Mouse (Mus musculus) thymus, adult 2 months (tissue): ENCODE measurements at regions not wholly inside any gene's neighbourhood (a gene's known extent, or its start where the extent isn't known, plus 50 kb on each side); places are given as distances from the start of the nearest gene placed in this dataset.

Experiments
- CTCF ChIP-seq: fragments of 200-500 bp; IDR thresholded peaks from 2 replicates; pipeline ENCODE4 v1.5.1; 2012; ENCODE audit warnings: mild to moderate bottlenecking, control low read depth, low read length, moderate library complexity, borderline replicate concordance; ENCODE audit not compliant: control insufficient read depth, poor library complexity, insufficient read depth; ENCODE audit errors: extremely low read depth
- POLR2A ChIP-seq: fragments of 200-500 bp; IDR thresholded peaks from 2 replicates; pipeline ENCODE4 v1.6.1; 2012; ENCODE audit warnings: mild to moderate bottlenecking, low read length, control low read depth, moderate library complexity; ENCODE audit not compliant: control insufficient read depth, poor library complexity, insufficient read depth; ENCODE audit errors: extremely low read depth

- no peak for TF ChIP-seq CTCF
- no peak for TF ChIP-seq POLR2A
These were observed 82.0 kb upstream of the Cpm start for GRCm38 (mm10) chr10:117547275-117547674.
